Mouse (Mus musculus) frontal cortex, postnatal 10 days (tissue): ENCODE data around the gene Dlat.
"Not testable (repeated sequence)": the region's sequence is repeated elsewhere in the genome, so short reads cannot be mapped to it uniquely, and the experiment has no call there.

Source experiments
- DNase-seq, 2 experiments: peaks; one replicate each; pipeline ENCODE4 v3.0.0; 2022; ENCODE audit warnings: low spot score in 2 of 2, mixed read lengths in 1 of 2

The Dlat gene

GRCm38 (mm10) chr9:50660431-50660830 is 851 bp upstream of the Dlat start:
- DNase-seq: peak in 1 of 2 experiments; percentile 18

GRCm38 (mm10) chr9:50658941-50659388 is 615 bp downstream of the Dlat start:
- no peak for DNase-seq

GRCm38 (mm10) chr9:50658391-50658790 is 1.2 kb downstream of the Dlat start:
- DNase-seq: no peak

- DNase-seq: no peak
Observed at GRCm38 (mm10) chr9:50650503-50650902, 9.1 kb downstream of the Dlat start.

GRCm38 (mm10) chr9:50646826-50647370 is 12.7 kb downstream of the Dlat start:
- no peak for DNase-seq

- no peak for DNase-seq
Observed at GRCm38 (mm10) chr9:50634270-50634669, 25.3 kb downstream of the Dlat start.

GRCm38 (mm10) chr9:50633059-50633458 is 26.5 kb downstream of the Dlat start:
- no peak for DNase-seq

- DNase-seq: no peak
Observed at GRCm38 (mm10) chr9:50632016-50632688, 27.4 kb downstream of the Dlat start.

GRCm38 (mm10) chr9:50630903-50631302 is 28.7 kb downstream of the Dlat start:
- not testable (repeated sequence) for DNase-seq

GRCm38 (mm10) chr9:50617794-50618330 is 41.7 kb downstream of the Dlat start:
- no peak for DNase-seq

GRCm38 (mm10) chr9:50616766-50617603 is 42.6 kb downstream of the Dlat start, which contains the start of the genes Pih1d2 and Nkapd1:
Pih1d2 (plus strand) TSS chr9:50617321.
Nkapd1 (minus strand) TSS chr9:50617464.
- DNase-seq: peak; percentile 83 to 88

- no peak for DNase-seq
Observed at GRCm38 (mm10) chr9:50616161-50616560, 43.4 kb downstream of the Dlat start.

- DNase-seq: no peak
Observed at GRCm38 (mm10) chr9:50612115-50612514, 47.5 kb downstream of the Dlat start.

GRCm38 (mm10) chr9:50604338-50604737 is 55.2 kb downstream of the Dlat start:
- DNase-seq: no peak

- no peak for DNase-seq
Observed at GRCm38 (mm10) chr9:50603998-50604324, 55.6 kb downstream of the Dlat start.

- peak; percentile 93 for DNase-seq
Observed at GRCm38 (mm10) chr9:50603189-50603997, 56.2 kb downstream of the Dlat start, which contains the start of the genes Sdhd and Timm8b. Sdhd (minus strand) TSS chr9:50603812. Timm8b (plus strand) TSS chr9:50603910.

- DNase-seq: no peak
Observed at GRCm38 (mm10) chr9:50602055-50602845, 57.3 kb downstream of the Dlat start.

GRCm38 (mm10) chr9:50601536-50601935 is 58.0 kb downstream of the Dlat start:
- DNase-seq: no peak

GRCm38 (mm10) chr9:50596973-50597372 is 62.6 kb downstream of the Dlat start:
- no peak for DNase-seq

GRCm38 (mm10) chr9:50594794-50595417 is 64.7 kb downstream of the Dlat start:
- DNase-seq: no peak
